Mouse (Mus musculus) layer of hippocampus, postnatal 36 days (tissue): Measurements from ENCODE around the gene Ms4a4c. TPM values are rescaled to one million over a fixed set of nuclear protein-coding genes. Genes with fewer than 3 reads are reported as not detected.
"Not testable (repeated sequence)": the region's sequence is repeated elsewhere in the genome, so short reads cannot be mapped to it uniquely, and the experiment has no call there.

Source experiments
- DNase-seq, 2 experiments: peaks; one replicate each; pipeline ENCODE4 v3.0.0; 2022
- total RNA-seq, 2 experiments: library from RNA; stranded (reverse); gene quantifications; 2 replicates each; pipeline ENCODE4 v1.2.3; 2021

Ms4a4c gene
- total RNA-seq, 2 experiments from 2014 or later = not detected

DNA sequence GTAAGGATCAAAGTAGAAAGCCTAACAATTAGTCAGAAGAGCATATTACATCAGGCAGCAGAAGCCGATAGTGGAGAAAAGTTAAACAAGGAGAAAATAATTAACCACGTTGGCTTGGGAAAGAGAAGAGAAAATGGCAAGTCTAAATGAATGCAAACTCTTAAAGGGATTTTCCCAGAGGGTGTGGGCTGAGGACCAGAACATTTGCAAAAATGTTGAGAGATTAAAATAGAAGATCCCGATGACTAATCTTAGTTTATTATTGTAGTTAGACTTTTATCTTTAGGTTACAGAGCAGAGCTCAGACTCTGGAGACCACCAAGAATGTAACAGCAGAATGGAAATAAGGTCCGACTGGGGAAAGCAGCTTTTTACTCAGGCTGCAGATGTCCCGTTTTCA lies 61.9 kb downstream of the Ms4a4c start:
- DNase-seq = no peak

DNA sequence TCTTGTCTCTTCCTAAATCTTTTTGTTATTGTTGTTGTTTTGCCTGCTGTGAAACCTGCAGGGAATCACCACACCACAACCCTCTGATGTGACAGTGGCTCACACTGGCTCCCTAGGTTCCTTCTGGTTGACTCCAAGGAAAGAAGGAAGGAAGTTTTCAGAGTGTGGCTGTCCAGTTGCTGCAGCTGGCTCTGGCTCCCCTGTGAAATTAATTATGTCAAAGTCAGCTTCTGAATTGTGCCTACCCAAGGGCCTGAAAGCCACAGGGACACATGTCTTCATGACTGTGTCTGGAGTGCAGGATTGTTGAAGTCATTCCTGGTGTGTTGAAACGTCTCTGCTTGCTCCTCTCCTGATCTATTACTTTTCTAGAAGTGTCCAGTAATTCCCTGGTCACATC lies 63.8 kb downstream of the Ms4a4c start:
- DNase-seq = not testable (repeated sequence)

DNA sequence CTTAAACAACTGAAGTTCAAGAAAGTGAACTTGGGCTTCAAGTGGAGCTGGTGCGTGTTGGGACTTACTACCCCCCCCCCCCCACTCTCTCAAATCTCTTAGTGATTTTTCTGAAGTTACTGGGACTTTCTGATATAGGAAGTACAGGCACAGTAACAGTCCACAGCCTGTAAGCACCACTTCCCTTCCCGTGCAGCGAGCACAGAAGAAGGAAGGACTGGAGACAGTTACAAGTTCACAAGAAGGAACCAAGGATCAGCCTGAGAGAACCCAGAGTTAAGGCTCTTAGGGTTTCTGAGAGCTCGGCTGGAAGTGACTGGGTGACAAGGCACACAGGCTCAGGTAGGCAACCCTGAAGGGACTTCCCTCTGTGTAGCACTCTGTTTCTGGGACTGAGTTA lies 64.6 kb downstream of the Ms4a4c start, which contains the start of gene Ms4a6c:
Gene Ms4a6c (plus strand): TSS at position 152 of the 400 bp plus-strand sequence.
- DNase-seq = not testable (repeated sequence)

Other genes starting within 250 kb of the Ms4a4c start
- gene 1700025F22Rik, start 239.4 kb upstream of the Ms4a4c start, total RNA-seq = not detected
- not detected for gene Ms4a13, start 208.0 kb upstream of the Ms4a4c start, total RNA-seq
- not detected for gene Ms4a12, start 172.3 kb upstream of the Ms4a4c start, total RNA-seq
- gene Ms4a1, start 138.5 kb upstream of the Ms4a4c start, total RNA-seq = not detected
- not detected for gene Ms4a5, start 120.9 kb upstream of the Ms4a4c start, total RNA-seq
- gene Ms4a14, start 90.3 kb upstream of the Ms4a4c start, total RNA-seq = not detected
- gene Ms4a7, start 68.6 kb upstream of the Ms4a4c start, total RNA-seq = under 1 TPM; 0.30 to 0.35 TPM
- under 1 TPM; 0.57 to 0.78 TPM for gene Ms4a4a, start 29.2 kb upstream of the Ms4a4c start, total RNA-seq
- gene Ms4a4b, start 38.8 kb downstream of the Ms4a4c start, total RNA-seq = not detected
- gene Ms4a6c, start 64.6 kb downstream of the Ms4a4c start, total RNA-seq = 1 to 10 TPM; 1.2 to 2.3 TPM
- gene Gm8369, start 81.2 kb downstream of the Ms4a4c start, total RNA-seq = under 1 TPM; 0.30 to 0.57 TPM
- gene Ms4a6b, start 111.7 kb downstream of the Ms4a4c start, total RNA-seq = 1 to 10 TPM; 1.7 to 3.2 TPM
- not detected for gene Ms4a4d, start 132.0 kb downstream of the Ms4a4c start, total RNA-seq
- 1 to 10 TPM; 1.2 to 1.4 TPM for gene Ms4a6d, start 200.1 kb downstream of the Ms4a4c start, total RNA-seq
- gene Ms4a2, start 218.9 kb downstream of the Ms4a4c start, total RNA-seq = not detected
- gene Ms4a3, start 236.1 kb downstream of the Ms4a4c start, total RNA-seq = not detected